Mouse (Mus musculus) embryo, embryonic 11 days (tissue): ENCODE measurements around the gene Paqr6.

Source experiments
- DNase-seq: peaks from one replicate; pipeline ENCODE4 v3.0.0-alpha.2; 2015

The Paqr6 gene

DNA sequence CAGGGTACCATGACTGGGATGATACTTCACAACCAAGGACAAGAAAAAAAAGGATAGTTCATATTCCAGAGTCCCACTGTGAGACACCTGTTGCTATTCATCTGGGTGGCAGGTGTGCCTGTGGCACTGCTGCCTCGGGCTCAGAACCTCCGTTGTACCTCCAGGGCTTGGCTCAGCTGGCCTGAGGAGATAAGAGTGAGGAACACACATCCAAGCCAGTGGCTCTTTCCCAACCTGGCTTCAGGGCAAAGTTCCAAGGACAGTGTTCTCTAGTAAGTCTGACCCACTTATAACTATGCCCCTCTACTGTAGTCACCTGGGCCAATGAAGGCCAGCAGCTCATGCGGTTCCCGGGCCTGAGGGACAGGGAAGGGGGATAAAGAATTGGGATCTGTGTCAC lies 47.3 kb downstream of the Paqr6 start:
- no peak for DNase-seq

DNA sequence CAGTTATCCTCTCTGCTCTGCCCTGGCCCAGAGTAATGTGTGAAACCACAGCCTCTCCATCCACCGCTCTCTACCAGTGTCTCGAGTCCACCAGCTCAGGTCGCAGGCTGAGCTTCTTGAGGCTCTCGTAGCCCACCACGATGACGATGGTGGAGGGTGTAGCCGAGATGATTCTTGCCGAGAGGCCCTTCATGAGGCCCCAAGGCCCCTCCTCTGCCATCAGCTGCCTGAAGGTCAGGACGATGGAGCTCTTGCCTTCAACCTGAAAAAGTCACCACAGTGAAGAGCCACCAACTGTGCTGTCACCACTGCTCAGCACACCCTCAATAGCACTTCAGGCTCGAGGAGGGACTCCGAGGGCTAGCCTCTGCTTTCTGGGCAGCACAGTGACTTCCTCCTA lies 48.3 kb downstream of the Paqr6 start:
- no peak for DNase-seq

DNA sequence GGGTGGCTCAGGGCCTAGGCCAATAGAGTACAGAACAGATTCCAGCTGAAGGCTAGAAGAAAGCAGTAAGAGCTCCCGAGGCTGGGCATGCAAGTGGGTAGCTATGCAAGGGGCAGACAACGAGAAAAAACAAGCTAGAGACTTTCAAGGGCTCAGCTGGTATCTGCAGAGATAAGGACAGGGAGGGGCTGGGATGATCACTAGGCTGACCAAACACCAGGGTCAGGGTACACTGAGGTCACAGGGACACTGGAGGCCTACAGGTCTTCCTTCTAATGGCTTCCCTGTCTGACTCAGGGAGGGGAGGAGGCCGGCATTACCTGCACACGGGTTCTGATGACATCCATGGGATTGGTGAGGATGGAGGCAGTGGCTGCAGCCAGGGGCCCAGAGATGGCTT lies 51.3 kb downstream of the Paqr6 start:
- DNase-seq: no peak

DNA sequence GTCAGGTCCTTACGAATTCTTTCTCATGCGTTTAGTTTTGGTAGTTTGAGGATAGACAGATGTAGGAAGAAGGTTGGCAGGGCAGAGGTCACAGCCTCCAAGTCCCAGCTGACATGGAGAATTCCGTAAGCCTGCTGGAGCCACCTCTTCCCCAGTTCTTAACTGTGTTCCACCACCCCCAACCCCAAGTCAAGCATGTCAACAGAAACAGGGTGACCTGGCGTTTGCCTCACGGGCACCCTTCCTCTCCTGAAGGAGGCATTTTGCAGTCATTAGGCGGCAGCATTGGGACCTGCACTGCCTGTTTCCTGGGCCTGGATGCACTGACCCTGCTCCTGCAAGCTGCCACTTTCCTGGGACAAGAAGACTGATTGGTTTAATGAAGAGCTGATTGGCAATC lies 53.6 kb downstream of the Paqr6 start:
- no peak for DNase-seq
